Mouse (Mus musculus): ENCODE data around the gene Ttll6.

Gene Ttll6

GRCm38 (mm10) chr11:96193521-96194400, 60.2 kb downstream of the Ttll6 start, which contains the start of gene Hoxb13:
TSS of gene Hoxb13 (plus strand) at chr11:96194316.
- intact Hi-C loops (cut with DNase I): loop anchor here (10.0 kb wide), 1 partner anchor 189 kb away; the partner anchor contains the start of gene Igf2bp1

DNA sequence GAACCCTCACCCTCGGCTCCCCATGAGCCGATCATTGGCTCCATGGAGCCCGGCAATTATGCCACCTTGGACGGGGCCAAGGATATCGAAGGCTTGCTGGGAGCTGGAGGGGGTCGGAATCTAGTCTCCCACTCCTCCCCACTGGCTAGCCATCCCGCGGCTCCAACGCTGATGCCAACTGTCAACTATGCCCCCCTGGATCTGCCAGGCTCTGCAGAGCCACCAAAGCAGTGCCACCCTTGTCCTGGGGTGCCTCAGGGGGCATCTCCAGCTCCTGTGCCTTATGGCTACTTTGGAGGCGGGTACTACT, 60.8 kb downstream of the Ttll6 start:
- intact Hi-C loops (cut with DNase I): loop anchor here (10.0 kb wide), 1 partner anchor 190 kb away; the partner anchor contains the start of gene Igf2bp1

GRCm38 (mm10) chr11:96194961-96195640, 61.5 kb downstream of the Ttll6 start:
- intact Hi-C loops (cut with DNase I): loop anchor here (5.0 to 10.0 kb wide), 2 partner anchors 48 to 190 kb away; partner anchors contain the start of gene Igf2bp1

- intact Hi-C loops (cut with DNase I): loop anchor here (5.0 to 10.0 kb wide), 2 partner anchors 49 to 191 kb away; partner anchors contain the start of gene Igf2bp1
These were observed 62.2 kb downstream of the Ttll6 start for GRCm38 (mm10) chr11:96195769-96196280.

- intact Hi-C loops (cut with DNase I): loop anchor here (5.0 to 10.0 kb wide), 2 partner anchors 51 to 194 kb away; partner anchors contain the start of gene Igf2bp1
These were observed 65.1 kb downstream of the Ttll6 start for GRCm38 (mm10) chr11:96198642-96199041.

DNA sequence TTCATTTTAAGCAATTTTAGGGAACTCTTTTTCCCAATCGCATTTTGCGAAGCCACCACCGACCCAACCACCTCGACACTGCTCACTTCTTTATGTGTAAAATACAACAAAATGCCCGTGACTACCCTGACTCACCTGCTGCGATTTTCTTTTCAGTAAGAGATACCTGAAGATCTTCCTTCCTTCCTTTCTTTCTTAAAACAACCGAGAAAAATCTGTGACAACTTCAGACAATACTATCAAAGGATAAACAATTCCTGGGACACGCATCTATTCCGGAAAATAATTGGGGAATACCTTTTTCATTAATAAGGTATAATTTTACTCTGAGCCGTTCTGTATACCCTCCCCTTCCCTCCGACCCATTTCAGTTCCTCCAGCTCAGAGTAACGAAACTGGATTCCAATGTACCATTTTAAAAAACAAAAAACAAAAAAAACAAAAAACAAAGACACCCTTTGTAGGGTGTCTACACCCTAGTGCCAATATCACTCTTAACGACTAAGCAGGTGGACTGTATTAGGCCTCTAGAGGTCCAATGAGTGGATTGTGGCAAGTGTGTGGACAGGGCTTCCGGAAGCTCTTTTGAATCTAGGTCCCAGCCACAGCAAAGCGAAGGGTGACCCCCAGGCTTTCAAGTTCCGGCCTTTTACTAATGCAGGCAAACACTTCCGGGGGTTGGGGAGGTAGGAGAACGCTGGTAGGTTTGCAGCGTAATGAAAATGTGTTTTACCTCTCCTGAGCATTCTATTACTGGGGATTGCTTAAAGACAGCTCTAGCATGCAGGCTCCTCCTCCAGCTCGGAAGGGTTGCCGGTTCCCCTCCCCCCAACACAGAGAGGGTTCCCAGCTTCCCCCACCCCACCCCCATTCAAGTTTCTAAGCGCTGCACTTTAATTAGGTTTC, 65.8 kb downstream of the Ttll6 start:
- intact Hi-C loops (cut with DNase I): loop anchor here (5.0 to 10.0 kb wide), 2 partner anchors 52 to 195 kb away; partner anchors contain the start of gene Igf2bp1

DNA sequence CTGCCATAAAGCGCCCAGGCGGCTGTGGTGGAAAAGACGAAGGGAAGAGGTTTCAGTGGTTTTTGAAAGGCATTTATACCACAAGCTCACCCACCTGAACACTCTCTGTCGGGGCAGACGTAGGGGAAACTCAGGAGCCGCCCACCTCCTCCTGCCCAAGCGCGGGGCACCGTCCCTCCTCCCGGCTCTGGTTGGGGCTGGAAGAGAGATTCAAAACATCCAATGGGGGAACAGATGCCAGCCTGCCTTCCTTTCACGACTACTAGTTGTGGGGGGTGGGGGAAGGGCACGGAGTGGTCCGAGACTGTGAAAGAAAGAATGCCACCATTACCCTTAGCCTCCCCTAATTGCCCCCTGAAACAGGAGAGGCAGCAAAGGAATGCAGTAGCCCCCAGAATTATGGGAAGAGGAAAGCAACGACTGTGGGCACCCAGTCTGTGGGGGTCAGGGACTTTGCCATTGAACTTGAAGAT, 66.6 kb downstream of the Ttll6 start:
- intact Hi-C loops (cut with DNase I): no loop called here

- intact Hi-C loops (cut with DNase I): no loop called here
These were observed 68.2 kb downstream of the Ttll6 start for GRCm38 (mm10) chr11:96201741-96202140.

DNA sequence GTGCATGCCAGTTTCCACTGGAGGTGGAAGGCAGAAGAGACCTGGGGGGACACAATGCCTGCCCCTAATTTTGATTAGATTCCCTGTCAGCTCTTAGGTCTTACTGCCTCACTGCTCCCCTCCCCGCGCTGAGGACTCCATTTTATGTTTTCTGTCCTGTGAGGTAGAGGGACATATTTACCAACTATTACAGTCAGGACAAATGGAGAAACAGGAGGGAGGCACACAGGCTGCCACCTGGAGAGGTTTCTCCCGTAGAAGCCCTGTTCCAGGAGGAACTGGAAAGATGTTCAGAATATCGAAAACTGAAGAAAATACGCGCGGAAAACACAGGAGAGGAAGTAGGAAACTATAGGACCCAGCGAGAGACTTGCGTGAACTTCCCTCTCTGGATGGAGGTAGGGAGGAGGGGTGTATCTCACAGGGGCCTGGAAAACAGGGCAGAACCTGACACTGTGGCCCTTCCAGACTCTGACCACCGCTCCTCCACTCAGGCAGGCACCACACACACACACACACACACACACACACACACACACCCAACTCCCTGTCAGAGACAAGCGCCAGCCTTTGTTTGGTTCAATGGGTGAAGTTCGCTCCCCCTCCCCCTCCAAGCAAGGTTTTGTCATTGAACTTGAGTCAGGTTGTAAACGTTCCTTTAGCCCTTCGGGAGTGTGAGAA, 69.0 kb downstream of the Ttll6 start:
- intact Hi-C loops (cut with DNase I): no loop called here

- intact Hi-C loops (cut with DNase I): no loop called here
These were observed 69.7 kb downstream of the Ttll6 start for GRCm38 (mm10) chr11:96203182-96203788.

DNA sequence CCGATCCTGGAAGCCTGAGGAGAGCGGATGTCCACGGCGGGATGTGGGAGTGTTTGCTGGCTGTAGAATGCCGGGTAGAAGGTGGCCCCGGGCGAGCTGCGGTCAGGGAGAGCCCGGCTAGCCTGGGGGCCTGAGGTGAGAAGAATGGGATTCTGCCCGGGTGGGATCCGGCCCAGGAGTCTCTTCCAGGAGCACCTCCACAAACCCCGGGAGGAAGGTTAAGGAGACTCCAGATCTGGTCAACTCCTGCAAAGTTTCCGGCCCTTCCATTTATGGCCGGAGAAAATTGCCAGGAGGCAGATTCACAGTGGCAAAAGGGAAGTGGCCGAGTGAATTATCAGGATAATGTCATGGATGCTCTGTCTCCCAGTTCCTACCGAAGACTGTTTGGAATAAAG, 70.2 kb downstream of the Ttll6 start:
- intact Hi-C loops (cut with DNase I): no loop called here

- intact Hi-C loops (cut with DNase I): no loop called here
These were observed 70.8 kb downstream of the Ttll6 start for GRCm38 (mm10) chr11:96204351-96204750.

- intact Hi-C loops (cut with DNase I): no loop called here
These were observed 72.0 kb downstream of the Ttll6 start for GRCm38 (mm10) chr11:96205426-96206131.

Measured in adrenal gland (tissue).